Mouse (Mus musculus) left cerebral cortex, postnatal 36 days (tissue): ENCODE data around the gene Ramp1. TPM values are rescaled to one million over a fixed set of nuclear protein-coding genes. Genes with fewer than 3 reads are reported as not detected.

Experiments
- DNase-seq, 2 experiments: peaks; one replicate each; pipeline ENCODE4 v3.0.0; 2021 to 2022; ENCODE audit warnings: low spot score in 2 of 2, mixed read lengths in 1 of 2
- intact Hi-C: fragments of 180-260 bp; cut with DNase I; formaldehyde crosslinking; loops from one replicate; pipeline ENCODE4 v1.15.1; 2025
- total RNA-seq, 2 experiments: library from RNA; stranded (reverse); gene quantifications; 2 replicates each; pipeline ENCODE4 v1.2.3; 2021

Ramp1 gene
- total RNA-seq: 10 to 100 TPM; 52.8 to 56.4 TPM

DNA sequence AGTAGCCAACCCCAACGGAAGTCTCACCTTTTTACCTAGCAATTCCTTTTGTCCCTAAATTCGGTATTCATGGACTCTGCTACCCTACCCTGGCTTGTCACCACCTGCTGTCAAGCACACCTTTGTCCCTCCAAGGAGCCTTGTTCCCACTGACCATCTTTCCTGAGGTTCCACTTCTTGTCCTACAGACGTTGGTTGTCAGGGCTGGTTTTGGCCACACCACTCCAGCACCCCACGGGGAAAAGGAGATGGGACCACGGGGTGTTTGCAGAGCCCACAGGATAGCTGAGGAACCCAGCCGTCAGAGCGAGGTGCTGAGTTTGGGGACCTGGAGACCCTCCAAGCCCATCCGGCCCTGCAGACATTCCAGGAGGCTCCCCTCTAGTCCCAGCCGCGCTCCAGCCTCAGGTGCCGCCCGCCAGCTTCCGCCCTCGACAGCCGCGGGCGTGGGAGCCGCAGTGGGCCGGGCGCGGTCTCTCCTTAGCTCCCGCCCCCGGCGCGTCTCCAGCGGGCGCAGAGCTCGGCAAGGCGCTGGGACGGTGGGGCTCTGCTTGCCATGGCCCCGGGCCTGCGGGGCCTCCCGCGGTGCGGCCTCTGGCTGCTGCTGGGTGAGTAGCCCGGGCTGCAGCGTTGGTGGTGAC is at the start of gene Ramp1:
Gene Ramp1 (plus strand): TSS at position 290 of the 641 bp plus-strand sequence.
- intact Hi-C loops: loop anchor here (1.0 to 10.0 kb wide), 5 partner anchors 32 to 315 kb away; partner anchors contain the start of gene Traf3ip1

DNA sequence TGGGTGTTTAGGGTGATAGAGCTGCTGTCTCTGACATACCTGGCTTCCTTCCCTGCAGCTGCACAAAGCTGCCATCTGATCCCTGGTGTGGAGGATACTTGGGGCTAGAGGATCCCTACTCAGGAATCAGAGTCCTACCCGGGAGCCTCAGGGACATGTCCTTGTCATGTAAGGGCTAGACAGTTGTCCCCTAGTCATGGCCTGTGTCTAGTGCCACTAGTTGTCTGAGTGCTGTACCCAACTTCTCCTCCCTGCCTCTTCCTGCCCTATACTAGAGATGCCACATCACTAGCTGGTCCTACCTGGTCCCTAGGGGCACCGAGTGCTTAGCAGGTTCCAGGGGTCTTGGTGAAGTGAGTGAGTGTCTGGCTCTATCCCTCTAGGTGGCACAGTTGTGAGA is 42.6 kb upstream of the Ramp1 start:
- no peak for DNase-seq
- intact Hi-C loops: no loop called here

More for the DNA sequence above, at the start of gene Ramp1:
- DNase-seq: peak; percentile 52 to 80

DNA sequence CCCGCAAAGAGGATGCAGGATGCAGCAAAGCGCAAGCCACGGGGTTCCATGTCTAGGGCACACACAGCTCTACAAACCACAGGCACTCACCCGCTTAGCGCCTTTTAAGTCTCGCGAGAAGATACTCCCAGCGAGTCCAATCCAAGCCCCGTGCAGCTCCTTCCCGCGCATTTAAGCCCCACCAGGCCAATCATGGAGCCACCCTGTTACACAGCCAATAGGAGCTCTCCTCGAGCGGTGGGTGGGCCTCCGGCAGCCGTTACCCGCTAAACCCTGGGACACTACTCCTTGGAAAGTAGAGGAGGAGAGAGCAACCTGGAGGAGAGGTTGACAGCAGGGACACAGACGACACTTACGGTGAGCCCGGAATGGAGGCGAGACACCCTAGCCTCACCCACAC is 34.8 kb upstream of the Ramp1 start, which contains the start of gene Rbm44:
Gene Rbm44 (plus strand): TSS at position 277 of the 400 bp plus-strand sequence.
- no peak for DNase-seq
- intact Hi-C loops: no loop called here

DNA sequence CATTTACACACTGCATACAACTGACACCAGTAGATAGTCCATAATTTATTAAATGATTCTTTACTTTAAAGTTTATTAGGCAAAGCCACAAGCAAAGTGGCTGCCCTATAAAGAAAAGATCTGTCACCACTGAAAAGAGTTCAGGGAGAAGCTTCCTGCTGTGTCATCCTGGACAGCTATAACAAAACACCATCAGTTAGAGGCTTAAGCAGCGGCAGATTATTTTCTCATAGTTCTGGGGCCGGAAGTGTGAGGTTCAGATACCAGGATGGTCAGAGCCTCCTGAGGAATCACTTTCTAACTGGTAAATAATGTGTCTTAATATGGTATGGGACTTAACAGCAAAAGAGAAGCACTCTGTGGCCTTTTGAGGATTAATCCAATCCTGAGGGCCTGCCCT is 28.1 kb upstream of the Ramp1 start:
- intact Hi-C loops: no loop called here
- no peak for DNase-seq

DNA sequence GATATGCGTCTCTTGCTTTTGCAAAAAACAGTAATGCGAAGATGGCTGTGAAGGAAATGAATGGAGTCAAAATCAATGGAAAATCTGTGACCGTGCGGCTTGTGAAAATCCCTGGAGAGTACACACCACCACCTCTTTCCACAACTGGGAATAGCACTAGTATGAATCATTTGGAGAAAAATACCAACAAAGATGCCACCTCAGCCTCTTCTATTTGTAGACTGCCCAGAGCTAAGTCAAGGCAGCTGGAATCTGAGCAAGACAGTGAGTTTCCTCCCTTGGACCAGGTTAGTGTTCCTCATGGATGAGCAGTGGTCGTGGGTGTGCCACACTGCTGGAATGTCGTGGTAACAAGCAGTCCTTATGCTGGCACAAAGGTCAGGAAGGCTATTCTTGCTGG is 12.8 kb upstream of the Ramp1 start:
- intact Hi-C loops: no loop called here
- no peak for DNase-seq

DNA sequence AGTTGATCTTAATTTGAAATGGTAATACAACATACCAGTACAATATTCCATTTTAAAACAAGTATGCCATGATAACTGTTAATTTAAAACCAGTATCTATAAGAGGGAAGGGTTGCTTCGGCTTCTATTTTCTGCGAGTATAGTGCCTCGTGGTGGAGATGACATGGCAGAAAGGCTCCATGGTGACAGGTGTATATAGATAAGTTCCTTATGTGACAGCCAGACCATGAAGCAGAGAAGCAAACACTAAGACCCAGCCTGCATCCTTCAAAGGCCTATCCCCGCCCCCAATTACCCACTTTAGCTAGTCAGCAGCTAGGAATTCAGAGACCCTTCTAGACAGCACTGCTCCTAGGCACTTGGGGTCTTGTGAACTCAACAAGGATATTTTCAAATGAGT is 10.5 kb upstream of the Ramp1 start:
- intact Hi-C loops: no loop called here
- DNase-seq: no peak

DNA sequence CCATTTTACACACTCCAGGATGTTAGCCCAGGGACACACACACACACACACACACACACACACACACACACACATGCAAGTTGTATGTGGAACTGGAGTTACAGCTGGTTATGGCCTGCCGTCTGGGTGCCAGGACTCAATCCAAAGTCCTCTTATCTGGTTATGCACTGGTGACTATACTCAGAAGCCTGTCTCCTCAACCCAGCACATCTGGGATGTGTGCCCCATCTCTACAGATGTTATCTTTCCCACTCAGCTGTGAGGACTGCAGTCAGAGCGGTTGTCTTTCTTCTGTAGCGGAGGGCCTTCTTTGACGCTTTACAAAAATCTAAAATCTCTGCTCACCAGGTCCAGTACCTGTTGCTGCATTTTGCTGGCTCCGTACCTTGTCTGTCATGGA is 4.8 kb upstream of the Ramp1 start:
- intact Hi-C loops: loop anchor here (5.0 to 10.0 kb wide), 2 partner anchors 173 to 200 kb away; no protein-coding TSS in a partner anchor
- DNase-seq: no peak

DNA sequence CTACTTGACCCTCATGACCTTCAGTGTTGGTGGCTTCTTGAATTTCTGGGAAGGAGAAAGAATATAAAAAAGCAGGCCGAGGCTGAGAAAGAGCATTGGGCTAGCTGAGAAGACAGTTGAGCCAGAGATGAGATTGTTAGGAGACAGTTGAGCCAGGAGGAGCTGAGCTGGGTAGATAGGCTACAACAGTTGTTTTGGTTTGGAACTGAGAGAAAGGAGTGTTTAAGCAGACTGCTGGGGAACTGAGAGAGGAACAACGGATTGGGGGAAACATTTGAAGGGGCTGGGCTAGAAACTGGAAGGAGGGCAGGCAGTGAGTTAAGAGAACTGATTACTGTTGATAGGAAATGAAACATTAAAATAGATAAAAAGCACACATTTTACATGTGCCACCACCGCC is 3.6 kb upstream of the Ramp1 start:
- intact Hi-C loops: loop anchor here (5.0 to 10.0 kb wide), 2 partner anchors 171 to 201 kb away; no protein-coding TSS in a partner anchor
- DNase-seq: no peak

DNA sequence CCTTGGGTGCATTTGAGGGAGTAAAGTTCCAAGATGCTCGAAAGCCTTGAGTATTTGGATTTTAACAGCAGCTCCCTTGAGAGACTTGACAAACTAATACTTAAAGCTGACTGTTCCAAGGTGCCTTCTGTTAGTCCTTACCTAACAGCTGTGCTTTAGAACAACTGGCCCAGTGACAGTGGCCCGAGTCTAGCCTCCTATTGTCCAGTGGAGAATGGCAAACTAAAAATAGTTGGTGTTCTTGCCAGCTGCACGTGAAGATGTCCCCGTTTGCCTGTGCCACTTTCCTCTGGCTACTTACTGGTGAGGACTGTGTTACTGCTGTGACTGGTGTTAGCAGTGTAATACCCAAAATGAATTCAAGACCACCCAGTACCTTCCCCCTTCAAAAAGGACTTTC is 2.8 kb upstream of the Ramp1 start:
- intact Hi-C loops: loop anchor here (5.0 to 10.0 kb wide), 2 partner anchors 170 to 202 kb away; no protein-coding TSS in a partner anchor
- no peak for DNase-seq

DNA sequence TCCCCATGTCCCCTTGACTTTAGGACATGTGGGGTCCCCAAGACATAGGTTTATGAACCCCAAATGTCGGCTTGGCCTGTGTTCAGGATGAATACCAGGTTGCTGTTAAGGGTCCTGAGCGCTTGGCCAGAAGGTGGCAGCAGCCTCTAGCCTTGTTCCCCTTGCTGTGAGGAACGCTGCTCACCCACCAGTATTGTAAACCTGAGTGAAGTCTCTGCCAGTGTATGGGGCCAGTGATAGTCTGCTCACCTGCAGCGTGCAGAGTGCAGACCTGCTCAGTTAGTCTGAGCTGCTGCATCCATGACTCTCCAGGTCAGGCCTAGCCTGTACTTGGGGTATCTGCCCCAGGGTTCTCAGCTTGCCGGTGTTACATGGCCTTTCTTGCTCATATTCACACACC is 536 bp upstream of the Ramp1 start:
- intact Hi-C loops: loop anchor here (1.0 to 10.0 kb wide), 3 partner anchors 60 to 204 kb away; no protein-coding TSS in a partner anchor

DNA sequence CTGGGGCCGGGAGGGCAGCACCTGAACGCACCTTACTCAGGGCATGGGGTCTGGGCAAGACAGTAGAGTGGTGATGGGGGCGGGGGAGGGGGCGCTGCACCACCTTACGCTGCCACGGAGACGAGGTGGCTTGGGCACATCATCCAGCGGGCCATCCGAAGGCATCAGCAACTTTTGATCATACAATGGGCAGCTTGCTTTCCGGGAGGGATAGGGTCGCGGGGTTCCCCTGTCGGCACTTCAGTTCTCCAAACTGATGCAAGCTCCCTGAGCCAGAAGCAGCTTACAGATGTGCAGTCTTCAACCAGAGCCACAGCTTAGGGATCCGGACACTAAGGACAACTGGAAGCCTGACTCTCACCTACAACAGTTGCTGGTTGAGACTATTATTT is 548 bp downstream of the Ramp1 start:
- intact Hi-C loops: loop anchor here (1.0 to 10.0 kb wide), 2 partner anchors 31 to 315 kb away; partner anchors contain the start of gene Traf3ip1
- no peak for DNase-seq

More for the DNA sequence above, 536 bp upstream of the Ramp1 start:
- peak; percentile 72 to 79 for DNase-seq

DNA sequence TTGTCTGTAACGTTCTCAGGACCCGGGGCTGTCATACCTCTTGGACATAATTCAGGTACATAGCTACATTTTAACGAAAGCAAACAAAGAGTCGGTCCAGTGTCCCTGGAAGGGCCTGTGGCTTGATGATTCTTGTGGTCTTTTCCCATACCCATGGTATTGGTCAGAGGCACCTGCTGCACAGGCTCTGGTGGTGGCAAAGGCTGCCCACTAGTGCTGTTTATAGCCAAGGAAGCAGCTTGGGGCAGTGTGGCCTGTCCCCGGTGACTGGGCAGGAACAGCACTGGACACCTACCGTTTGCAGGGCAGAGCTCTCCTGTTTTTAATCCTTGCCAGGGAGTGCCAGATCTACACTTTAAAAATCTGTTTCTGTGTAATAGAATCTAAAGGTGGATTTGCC is 1.1 kb downstream of the Ramp1 start:
- intact Hi-C loops: loop anchor here (1.0 to 10.0 kb wide), 2 partner anchors 31 to 314 kb away; partner anchors contain the start of gene Traf3ip1
- no peak for DNase-seq

DNA sequence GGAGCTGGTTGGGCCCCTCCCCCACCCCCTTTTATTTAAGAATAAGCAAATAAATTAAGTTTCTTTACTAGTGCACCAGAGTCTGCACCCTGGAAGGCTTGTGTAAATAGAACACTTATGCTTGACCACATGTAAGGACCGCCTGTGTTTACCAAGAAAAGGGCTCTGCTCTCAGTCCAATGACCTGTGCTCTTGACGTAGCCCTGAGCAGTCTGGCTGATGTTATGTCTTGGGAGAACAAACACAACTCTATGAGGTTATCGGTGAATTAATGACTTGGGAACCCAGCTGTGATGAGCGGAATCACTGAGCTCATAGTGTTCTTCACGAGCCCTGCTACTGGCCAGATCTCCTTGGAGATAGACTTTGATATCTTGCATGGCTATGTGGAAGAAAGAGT is 1.6 kb downstream of the Ramp1 start:
- intact Hi-C loops: loop anchor here (10.0 kb wide), 1 partner anchor 314 kb away; the partner anchor contains the start of gene Traf3ip1
- DNase-seq: no peak

DNA sequence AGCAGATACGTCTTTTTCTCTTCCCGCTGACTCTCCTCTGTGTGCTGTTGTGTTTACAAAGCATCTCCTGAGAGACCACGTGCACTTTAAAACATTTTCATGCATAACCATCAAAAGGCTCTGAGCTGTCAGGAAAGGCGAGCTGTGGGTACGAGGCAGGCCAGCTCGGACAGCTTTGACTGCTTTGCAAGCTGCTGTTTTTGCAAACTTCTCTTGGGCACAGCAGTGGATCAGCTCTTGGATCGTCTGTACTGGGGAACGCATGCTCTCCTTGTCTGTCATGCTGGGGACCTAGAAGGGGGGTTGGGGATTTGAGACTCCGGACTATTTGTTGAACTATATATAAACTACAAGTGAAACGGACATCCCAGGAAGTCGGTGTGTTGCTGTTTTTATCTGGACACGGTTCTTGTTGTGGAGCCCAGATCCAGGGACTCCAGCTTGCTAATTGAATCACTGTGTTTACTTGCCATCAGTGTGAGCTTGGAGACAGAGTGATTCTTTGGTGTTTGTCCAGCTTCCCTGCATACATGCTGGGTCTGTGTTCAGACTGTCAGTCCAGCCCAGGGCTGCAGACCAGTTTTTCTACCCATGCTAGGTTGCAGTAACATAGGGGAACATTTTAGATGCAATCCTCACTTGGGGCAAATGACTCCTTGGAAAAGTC is 2.3 kb downstream of the Ramp1 start:
- DNase-seq: no peak
- intact Hi-C loops: loop anchor here (10.0 kb wide), 1 partner anchor 313 kb away; the partner anchor contains the start of gene Traf3ip1

DNA sequence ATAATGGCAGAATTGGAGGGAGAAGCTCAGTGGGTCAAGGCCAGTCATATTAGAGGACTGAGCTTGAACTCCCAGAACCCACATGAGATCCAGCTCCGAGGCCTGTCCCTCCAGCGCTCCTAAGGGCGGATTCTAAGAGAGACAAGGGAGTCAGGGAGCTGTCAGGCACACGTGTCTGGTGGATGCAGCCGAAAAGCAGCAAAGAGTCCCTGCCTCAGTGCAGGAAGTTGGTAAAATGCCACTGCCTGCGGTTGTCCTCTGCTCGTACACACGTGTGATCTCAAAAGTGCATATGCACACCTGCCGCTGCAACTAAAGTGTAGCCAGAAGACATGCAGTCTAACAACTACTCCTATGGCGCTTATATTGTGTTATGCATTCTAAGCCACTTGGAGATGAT is 3.7 kb downstream of the Ramp1 start:
- intact Hi-C loops: loop anchor here (10.0 kb wide), 1 partner anchor 311 kb away; the partner anchor contains the start of gene Traf3ip1
- no peak for DNase-seq

DNA sequence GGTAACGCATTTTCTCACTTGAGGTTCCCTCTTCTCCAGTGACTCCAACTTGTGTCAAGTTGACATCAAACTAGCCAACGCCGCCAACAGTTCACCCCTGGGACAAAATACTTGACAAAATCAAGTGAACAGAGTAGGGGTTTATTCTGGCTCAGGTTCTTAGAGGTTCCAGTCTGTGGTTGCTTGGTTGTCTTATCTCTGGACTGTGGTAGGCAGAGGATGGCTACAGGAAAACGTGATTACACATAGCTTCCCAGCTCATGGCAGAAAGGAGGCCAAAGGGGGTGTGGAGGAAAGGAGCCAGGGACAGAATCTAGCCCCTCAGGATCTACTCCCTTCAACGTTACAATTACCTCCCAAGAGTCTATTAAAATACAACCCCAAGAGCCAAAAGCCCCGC is 7.1 kb downstream of the Ramp1 start:
- intact Hi-C loops: loop anchor here (10.0 kb wide), 1 partner anchor 308 kb away; the partner anchor contains the start of gene Traf3ip1
- no peak for DNase-seq

DNA sequence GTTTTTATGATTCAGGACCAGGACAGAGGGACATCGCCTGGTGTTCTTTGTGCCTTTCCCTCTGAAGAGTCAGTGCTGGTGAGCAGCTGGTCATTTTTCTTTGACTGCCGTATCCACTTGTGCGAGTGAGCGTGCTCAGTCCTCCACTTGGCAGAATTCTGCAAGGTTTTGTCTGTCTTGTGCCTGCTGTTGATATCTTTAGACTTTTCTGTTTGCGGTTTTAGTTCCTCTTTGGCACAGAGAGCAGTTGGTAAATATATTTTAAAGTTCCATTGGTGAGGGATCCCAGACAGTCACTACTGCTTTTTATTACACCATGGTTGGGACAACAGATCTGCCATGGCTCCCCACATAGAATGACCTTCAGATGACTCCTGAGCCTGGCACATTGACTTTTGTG is 7.7 kb downstream of the Ramp1 start:
- DNase-seq: no peak
- intact Hi-C loops: loop anchor here (10.0 kb wide), 1 partner anchor 307 kb away; the partner anchor contains the start of gene Traf3ip1

DNA sequence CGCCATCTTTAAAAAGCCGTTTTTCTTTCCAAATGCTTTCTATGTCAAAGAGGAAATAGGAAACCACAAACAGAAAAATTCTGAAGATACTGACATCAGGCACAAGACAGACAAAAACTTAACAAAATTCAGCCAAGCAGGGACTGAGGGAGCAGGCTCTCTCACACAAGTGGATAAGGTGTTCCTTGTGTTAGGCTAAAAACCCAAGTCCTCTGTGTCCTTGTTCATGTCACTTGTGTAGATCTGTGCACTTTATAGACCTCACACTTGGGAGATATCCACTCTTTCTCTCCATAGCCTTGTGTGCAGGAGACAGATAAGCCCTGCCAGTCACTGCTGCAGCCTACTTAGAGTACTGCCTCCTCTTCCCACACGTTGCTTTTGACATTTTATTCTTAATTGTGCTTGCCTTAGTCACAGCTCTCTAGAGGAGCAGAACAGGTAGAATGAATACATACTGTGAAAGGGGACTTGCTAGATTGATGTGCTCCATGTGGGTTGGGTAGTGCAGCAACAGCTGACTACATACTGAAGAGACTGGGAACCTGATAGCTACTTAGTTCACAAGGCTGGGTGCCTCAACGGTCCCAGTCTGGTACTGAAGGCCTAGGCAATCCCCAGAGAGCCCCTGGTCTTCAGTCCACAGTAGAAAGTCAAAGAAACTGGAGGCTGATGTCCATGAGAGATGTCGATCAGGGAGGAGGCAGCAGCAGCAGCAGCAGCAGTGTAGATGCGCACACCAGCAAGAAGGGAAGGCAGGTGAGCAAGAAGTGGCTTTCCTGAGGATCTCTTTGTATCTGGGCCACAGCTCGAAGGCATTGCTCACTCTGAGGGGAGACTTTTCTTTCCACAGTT is 8.4 kb downstream of the Ramp1 start:
- intact Hi-C loops: loop anchor here (10.0 kb wide), 1 partner anchor 307 kb away; the partner anchor contains the start of gene Traf3ip1
- no peak for DNase-seq

DNA sequence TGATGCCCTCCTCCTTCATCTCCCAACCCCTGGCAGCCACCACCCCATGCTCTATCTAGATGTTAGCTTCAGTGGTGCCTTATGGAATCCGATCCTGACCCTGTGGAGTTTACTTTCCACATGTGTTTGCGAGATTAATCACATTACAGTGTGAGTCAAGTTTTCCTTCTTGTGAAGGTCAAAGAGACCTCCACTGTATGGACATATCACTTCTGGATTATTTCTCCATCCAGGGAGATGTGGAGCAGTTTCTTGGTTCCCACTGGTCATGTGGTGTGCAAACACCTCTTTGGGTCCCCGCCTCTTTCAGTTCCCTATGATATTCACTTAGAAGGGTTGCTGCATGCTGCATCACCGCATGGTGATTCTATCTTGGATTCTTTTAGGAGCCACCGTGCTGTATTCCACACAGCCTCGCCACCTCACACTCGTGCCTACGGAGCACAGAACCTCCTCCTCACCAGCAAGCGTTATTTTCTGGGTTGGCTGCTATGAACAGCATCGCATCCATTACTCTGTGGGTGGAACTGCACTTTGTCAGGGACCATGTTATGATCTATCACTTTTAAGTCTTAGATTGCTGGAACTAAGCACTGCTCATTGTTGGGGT is 9.3 kb downstream of the Ramp1 start:
- intact Hi-C loops: loop anchor here (10.0 kb wide), 1 partner anchor 306 kb away; the partner anchor contains the start of gene Traf3ip1
- peak; percentile 56 to 76 for DNase-seq
